Comparison of ENCODE assay signal across 8 mouse cellular contexts in genomic region chr17:17625887-17626679, GRCm38 (mm10). TPM values are rescaled to one million over a fixed set of nuclear protein-coding genes. Genes with fewer than 3 reads are reported as not detected.
DNase-seq lines count a peak whose midpoint lies in the region; ATAC-seq and TF ChIP-seq lines count a peak whose summit lies in the region.

No protein-coding gene starts in this region.

- no peaks in the 10 kb centered on the region for H3K9me3 ChIP-seq in kidney, embryonic 15.5 days (replicated peaks)
- no peaks in the 10 kb centered on the region for H3K9me3 ChIP-seq in hindbrain, embryonic 14.5 days (ENCODE audit: control insufficient read depth, low read length)

- H3K4me1 ChIP-seq in kidney, embryonic 15.5 days, result peaks cover 13% of the 10 kb centered on the region
- no peaks in the 10 kb centered on the region; the same call in 1 of the 2 replicates for H3K4me1 ChIP-seq in bone marrow, adult 2 months (ENCODE audit: control insufficient read depth, insufficient read depth, low read length)
- peaks cover 23% of the 10 kb centered on the region for H3K4me1 ChIP-seq in hindbrain, embryonic 14.5 days (replicated peaks; ENCODE audit: control insufficient read depth, insufficient read depth, low read length)

- peak overlapping the region; percentile 99 for H3K27ac ChIP-seq in kidney, embryonic 15.5 days
- H3K27ac ChIP-seq in bone marrow, adult 2 months (ENCODE audit: control insufficient read depth, insufficient read depth, low read depth, low read length, poor library complexity), result peak overlapping the region; percentile 99; the same call in 1 of the 2 replicates
- H3K27ac ChIP-seq in hindbrain, embryonic 14.5 days, result peak overlapping the region; percentile 99

- no peak for TF ChIP-seq POLR2A in bone marrow, adult 2 months (IDR thresholded peaks at IDR 0.05; ENCODE audit: borderline replicate concordance, control insufficient read depth, low read depth, low read length)

- peak overlapping the region; percentile 94 for H3K4me3 ChIP-seq in kidney, embryonic 15.5 days (replicated peaks)
- H3K4me3 ChIP-seq in bone marrow, adult 2 months (replicated peaks; ENCODE audit: control insufficient read depth, low read depth, low read length), result no peak overlapping the region
- H3K4me3 ChIP-seq in hindbrain, embryonic 14.5 days (replicated peaks; ENCODE audit: low read length), result peak overlapping the region; percentile 76

- no peak for TF ChIP-seq CTCF in bone marrow, adult 2 months (IDR thresholded peaks at IDR 0.05; ENCODE audit: control insufficient read depth, insufficient read depth, low read length)

- peak overlapping the region; percentile 75 for H3K4me2 ChIP-seq in kidney, embryonic 15.5 days
- peak overlapping the region; percentile 80 for H3K4me2 ChIP-seq in hindbrain, embryonic 14.5 days (replicated peaks)

- 38% methylated on average over 7 of the region's 7 CpGs for WGBS in kidney, embryonic 15.5 days
- 28% methylated on average over 7 of the region's 7 CpGs for WGBS in bone marrow, adult 2 months
- 53% methylated on average over 7 of the region's 7 CpGs for WGBS in hindbrain, embryonic 14.5 days

- no peaks in the 10 kb centered on the region for H3K36me3 ChIP-seq in kidney, embryonic 15.5 days
- H3K36me3 ChIP-seq in hindbrain, embryonic 14.5 days (replicated peaks; ENCODE audit: control insufficient read depth, insufficient read depth), result no peaks in the 10 kb centered on the region

- peak overlapping the region; percentile 73 for H3K9ac ChIP-seq in kidney, embryonic 15.5 days
- peak overlapping the region; percentile 93 for H3K9ac ChIP-seq in hindbrain, embryonic 14.5 days

- DNase-seq in kidney, postnatal 10 days, result no peak
- DNase-seq in hindbrain, embryonic 14.5 days (ENCODE audit: low spot score), result peak; percentile 27
- peak; percentile 44 for DNase-seq in naive thymus-derived CD4-positive, alpha-beta T cell, adult 2 months (ENCODE audit: low read depth)
- DNase-seq in right cerebral cortex, postnatal 10 days (ENCODE audit: low spot score in 2 of 2), result no peak
- no peak for DNase-seq in gastrocnemius, postnatal 10 days

- ATAC-seq in kidney, embryonic 15.5 days (replicated peaks; ENCODE audit: low FRiP score), result no peak
- ATAC-seq in hindbrain, embryonic 14.5 days (ENCODE audit: low FRiP score), result no peak
- no peak for ATAC-seq in activated CD4-positive, CD25-positive, alpha-beta regulatory T cell, adult 4 months

- no peaks in the 10 kb centered on the region for H3K27me3 ChIP-seq in kidney, embryonic 15.5 days
- H3K27me3 ChIP-seq in hindbrain, embryonic 14.5 days (ENCODE audit: control insufficient read depth, insufficient read depth, low read length), result no peaks in the 10 kb centered on the region

RNA-seq across cellular contexts. Expression of gene Lnpep, which starts 1.2 kb away (rescaled TPM):
- polyA plus RNA-seq in kidney, embryonic 15.5 days (2015; fragmentation: Nextera tagmentation; extraction: Ambion mirVana), result 9.1 and 9.3 TPM in 2 replicates
- polyA plus RNA-seq in bone marrow, adult 2 months (2011; ENCODE audit: insufficient read depth, insufficient read length, low replicate concordance, missing spikeins), result 9.7 and 14.3 TPM in 2 replicates
- 8.1 and 9.6 TPM in 2 replicates for polyA plus RNA-seq in hindbrain, embryonic 14.5 days (2014; fragmentation: Nextera tagmentation; extraction: Ambion mirVana)
- 10 to 100 TPM; 31.8 to 33.2 TPM for polyA plus RNA-seq in activated CD4-positive, CD25-positive, alpha-beta regulatory T cell, adult 4 months (2017; shearing (Covaris generic))
- total RNA-seq in gastrocnemius, postnatal 10 days (2021), result 10 to 100 TPM; 91.2 to 95.0 TPM

Comparison
In these comparisons a context has a peak if more than half of its experiments do, and no peak if none do; other contexts are left out.
1. DNase-seq: peak in hindbrain, embryonic 14.5 days (single experiment) and naive thymus-derived CD4-positive, alpha-beta T cell, adult 2 months (single experiment); none in kidney, postnatal 10 days (single experiment), right cerebral cortex, postnatal 10 days (0 of 2) and gastrocnemius, postnatal 10 days (single experiment).
2. Peak in every context shown above with its lines, with median percentiles within 50 percentile points of each other: H3K27ac ChIP-seq.